Mouse (Mus musculus) hindbrain, embryonic 11.5 days (tissue): ENCODE results near the gene Stx8. TPM values are rescaled to one million over a fixed set of nuclear protein-coding genes. Genes with fewer than 3 reads are reported as not detected.

ENCODE experiments used
- ATAC-seq: fragments of 200-750 bp; cut with Nextera tagmentation; 2 replicates; pipeline ENCODE4 v1.8.0; 2017; ENCODE audit warnings: mild to moderate bottlenecking, moderate TSS enrichment, moderate library complexity; ENCODE audit not compliant: low FRiP score
- DNase-seq: peaks from one replicate; pipeline ENCODE4 v3.0.0-alpha.2; 2015; ENCODE audit warnings: low spot score
- H3K27ac ChIP-seq: fragments of 300-500 bp; sonication (generic); 2 replicates; pipeline ENCODE4 v1.5.1; 2014; ENCODE audit warnings: mild to moderate bottlenecking, low read depth, low read length
- H3K27me3 ChIP-seq: fragments of 300-500 bp; sonication (generic); 2 replicates; pipeline ENCODE4 v1.6.1; 2014; ENCODE audit warnings: mild to moderate bottlenecking, low read length, moderate library complexity, mixed read lengths; ENCODE audit not compliant: control insufficient read depth, insufficient read depth
- H3K36me3 ChIP-seq: fragments of 300-500 bp; sonication (generic); 2 replicates; pipeline ENCODE4 v1.6.1; 2014; ENCODE audit warnings: mild to moderate bottlenecking, low read length, moderate library complexity, mixed read lengths; ENCODE audit not compliant: control insufficient read depth, insufficient read depth
- H3K4me1 ChIP-seq: fragments of 300-500 bp; sonication (generic); replicated peaks from 2 replicates; pipeline ENCODE4 v1.6.1; 2014; ENCODE audit warnings: low read length, mixed read lengths; ENCODE audit not compliant: control insufficient read depth, insufficient read depth
- H3K4me2 ChIP-seq: fragments of 300-500 bp; sonication (generic); replicated peaks from 2 replicates; pipeline ENCODE4 v1.6.1; 2014; ENCODE audit warnings: mild to moderate bottlenecking, low read depth, low read length
- H3K4me3 ChIP-seq: fragments of 300-500 bp; sonication (generic); 2 replicates; pipeline ENCODE4 v1.5.1; 2014; ENCODE audit warnings: low read depth, low read length
- H3K9ac ChIP-seq: fragments of 300-500 bp; sonication (generic); 2 replicates; pipeline ENCODE4 v1.6.1; 2014; ENCODE audit warnings: low read depth, low read length
- H3K9me3 ChIP-seq: fragments of 300-500 bp; sonication (generic); 2 replicates; pipeline ENCODE4 v1.6.1; 2016; ENCODE audit warnings: low read length; ENCODE audit not compliant: control insufficient read depth
- WGBS: fragments of 180-500 bp; shearing (Covaris S2); extraction: QIAGEN DNeasy Blood & Tissue Kit; methylation state at CpG from one replicate; pipeline ENCODE4 v1.1.7; 2014; 5-methylcytosine and 5-hydroxymethylcytosine counted together
- polyA plus RNA-seq: library from polyadenylated mRNA; unstranded; fragments of >200 nt; fragmentation: Nextera tagmentation; extraction: Ambion mirVana; gene quantifications from 2 replicates; pipeline ENCODE4 v1.2.1, GENCODE M21; 2014

Stx8 gene
- polyA plus RNA-seq, 1 experiment from 2014 or later: 63.0 TPM

DNA sequence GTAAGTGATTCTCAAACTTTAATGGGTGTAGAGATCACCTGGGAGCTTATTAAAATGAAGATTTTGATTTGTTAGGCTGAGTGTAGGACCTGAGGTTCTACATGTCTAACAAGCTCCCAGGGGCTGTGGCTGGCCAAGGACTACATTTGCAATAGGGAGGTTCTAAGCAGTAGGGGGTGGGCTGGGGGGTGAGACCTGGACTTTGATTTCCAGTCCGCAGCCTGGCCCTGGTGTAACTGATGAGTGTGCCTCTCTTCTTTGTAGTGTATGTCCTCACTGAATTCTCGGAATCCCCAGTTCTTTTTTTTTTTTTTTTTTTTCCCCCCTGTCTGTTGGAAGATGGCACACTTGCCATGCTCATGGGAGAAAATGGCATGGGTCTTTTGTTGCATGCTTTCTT is 109.3 kb downstream of the Stx8 start:
- no peak for ATAC-seq
- Histone ChIP-seq H3K4me2 (no peak overlapping the region), H3K9me3 (no peaks in the 10 kb centered on the region), H3K4me1 (no peaks in the 10 kb centered on the region), H3K4me3 (no peak overlapping the region), H3K36me3 (no peaks in the 10 kb centered on the region), H3K9ac (no peak overlapping the region), H3K27ac (no peak overlapping the region), H3K27me3 (no peaks in the 10 kb centered on the region)
- DNase-seq: no peak
- 65% methylated on average over 2 of the region's 2 CpGs for WGBS

DNA sequence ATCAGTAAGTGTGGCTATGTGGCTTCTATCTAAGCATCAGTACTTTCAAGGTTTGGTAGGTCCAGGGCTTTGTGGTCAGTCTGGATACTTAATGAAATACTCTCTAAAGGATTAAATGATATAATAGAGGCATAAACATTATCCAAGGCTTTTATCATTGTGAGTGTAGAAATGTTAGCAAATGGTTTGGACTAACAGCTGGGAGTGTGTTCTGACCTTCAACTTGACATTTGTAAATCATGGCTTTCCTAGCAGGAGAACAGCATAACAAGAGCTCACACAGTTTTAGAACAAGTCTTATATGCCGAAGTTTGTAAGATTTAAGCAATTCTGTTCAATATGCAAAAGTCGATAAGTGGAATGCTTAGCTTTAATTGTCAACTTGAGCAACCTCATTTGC is 113.8 kb downstream of the Stx8 start:
- H3K9ac ChIP-seq: no peak overlapping the region
- ATAC-seq (no peak), DNase-seq (no peak)
- no peak overlapping the region for H3K4me2 ChIP-seq
- H3K27ac ChIP-seq: no peak overlapping the region
- WGBS: 98% methylated on average over 2 of the region's 2 CpGs
- no peaks in the 10 kb centered on the region for H3K9me3 ChIP-seq
- no peaks in the 10 kb centered on the region for H3K27me3 ChIP-seq
- no peaks in the 10 kb centered on the region for H3K36me3 ChIP-seq
- H3K4me1 ChIP-seq: no peaks in the 10 kb centered on the region
- H3K4me3 ChIP-seq: no peak overlapping the region

DNA sequence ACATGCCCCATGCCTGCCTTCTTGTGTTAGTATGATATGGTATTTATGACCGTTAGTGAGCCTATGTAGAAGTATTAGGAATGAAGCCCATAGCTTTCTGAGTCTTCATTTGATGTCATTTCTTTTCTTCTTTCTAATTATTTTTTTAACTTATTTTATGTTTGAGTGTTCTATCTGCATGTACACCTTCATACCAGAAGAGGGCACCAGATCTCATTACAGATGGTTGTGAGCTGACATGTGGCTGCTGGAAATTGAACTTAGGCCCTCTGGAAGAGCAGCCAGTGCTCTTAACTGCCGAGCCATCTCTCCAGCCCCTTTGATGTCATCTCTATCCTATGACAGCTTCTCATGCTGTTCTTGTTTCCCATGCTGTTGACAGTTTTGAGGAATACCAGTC is 115.0 kb downstream of the Stx8 start:
- no peak for ATAC-seq
- H3K9me3 ChIP-seq: no peaks in the 10 kb centered on the region
- H3K4me1 ChIP-seq: no peaks in the 10 kb centered on the region
- H3K4me3 ChIP-seq: no peak overlapping the region
- no peaks in the 10 kb centered on the region for H3K27me3 ChIP-seq
- H3K4me2 ChIP-seq: no peak overlapping the region
- no peak overlapping the region for H3K27ac ChIP-seq
- WGBS: 92% methylated on average over 2 of the region's 2 CpGs
- no peak for DNase-seq
- H3K9ac ChIP-seq: no peak overlapping the region
- no peaks in the 10 kb centered on the region for H3K36me3 ChIP-seq

DNA sequence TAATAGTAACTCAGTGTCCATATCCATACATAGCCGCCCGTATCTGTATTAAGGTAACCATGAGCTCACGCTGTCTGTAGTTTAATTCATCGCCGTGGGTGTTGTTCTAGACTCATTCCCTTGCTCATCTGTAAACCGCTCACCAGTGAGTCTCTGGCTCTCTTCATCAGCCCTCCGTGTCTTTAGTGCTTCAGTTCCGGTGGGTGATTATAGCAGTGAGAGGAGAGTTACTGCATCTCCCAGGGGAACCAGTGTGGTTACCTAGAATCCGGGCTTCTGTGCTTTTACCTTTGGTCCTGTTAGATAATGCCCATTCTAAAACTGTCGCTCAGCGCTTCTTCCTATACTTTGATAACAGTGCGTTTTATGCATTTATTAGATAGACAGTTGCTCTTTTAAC is 116.8 kb downstream of the Stx8 start:
- no peaks in the 10 kb centered on the region for H3K9me3 ChIP-seq
- H3K9ac ChIP-seq: no peak overlapping the region
- H3K4me2 ChIP-seq: no peak overlapping the region
- DNase-seq: no peak
- H3K4me1 ChIP-seq: no peaks in the 10 kb centered on the region
- no peaks in the 10 kb centered on the region for H3K27me3 ChIP-seq
- ATAC-seq: no peak
- WGBS: 89% methylated on average over 12 of the region's 12 CpGs
- no peak overlapping the region for H3K4me3 ChIP-seq
- H3K36me3 ChIP-seq: no peaks in the 10 kb centered on the region
- H3K27ac ChIP-seq: no peak overlapping the region

DNA sequence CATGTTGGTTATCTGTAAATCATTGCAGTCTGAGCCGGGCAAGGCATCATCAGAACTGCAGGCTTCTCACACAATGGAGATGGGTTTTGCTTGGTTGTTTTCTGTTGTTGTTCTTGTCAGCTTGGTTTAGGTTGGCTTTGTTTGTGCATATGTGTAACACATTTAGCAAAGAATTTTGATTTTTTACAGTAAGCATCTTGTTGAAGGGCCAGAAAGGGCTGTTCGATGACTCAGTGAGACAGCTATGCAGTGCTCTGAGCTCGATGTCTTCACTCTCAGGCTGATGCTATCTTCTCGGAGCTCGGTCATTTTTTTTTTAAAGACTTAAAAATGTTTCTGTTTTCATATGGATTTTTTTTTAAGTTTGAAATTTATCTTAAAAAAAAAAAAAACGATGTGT is 117.6 kb downstream of the Stx8 start:
- ATAC-seq (no peak), DNase-seq (no peak)
- no peaks in the 10 kb centered on the region for H3K4me1 ChIP-seq
- H3K27me3 ChIP-seq: no peaks in the 10 kb centered on the region
- 91% methylated on average over 6 of the region's 6 CpGs for WGBS
- no peak overlapping the region for H3K9ac ChIP-seq
- no peaks in the 10 kb centered on the region for H3K36me3 ChIP-seq
- no peak overlapping the region for H3K4me3 ChIP-seq
- H3K27ac ChIP-seq: no peak overlapping the region
- H3K4me2 ChIP-seq: no peak overlapping the region
- no peaks in the 10 kb centered on the region for H3K9me3 ChIP-seq

DNA sequence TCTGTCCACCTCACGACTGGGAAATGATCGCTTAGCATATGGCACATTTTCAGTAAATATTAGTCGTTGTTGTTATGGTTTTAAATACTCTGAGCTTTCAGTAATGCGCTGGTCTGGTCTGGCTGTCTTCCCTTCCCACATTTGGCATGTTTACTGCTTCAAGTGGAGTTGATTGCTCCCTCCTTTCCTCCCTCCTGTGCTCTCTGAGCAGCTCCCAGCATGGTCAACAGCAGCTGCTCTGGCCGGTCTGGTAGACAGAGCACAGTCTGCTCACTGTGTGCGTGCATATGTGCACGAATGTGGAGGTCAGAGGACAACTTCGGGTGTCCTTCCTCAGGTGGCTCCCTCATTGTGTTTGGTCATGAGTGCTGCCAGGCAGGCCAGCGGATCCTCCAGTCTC is 120.2 kb downstream of the Stx8 start:
- no peaks in the 10 kb centered on the region for H3K36me3 ChIP-seq
- no peaks in the 10 kb centered on the region for H3K4me1 ChIP-seq
- no peak overlapping the region for H3K4me3 ChIP-seq
- no peak overlapping the region for H3K9ac ChIP-seq
- no peaks in the 10 kb centered on the region for H3K9me3 ChIP-seq
- H3K27ac ChIP-seq: no peak overlapping the region
- 81% methylated on average over 9 of the region's 9 CpGs for WGBS
- no peak overlapping the region for H3K4me2 ChIP-seq
- ATAC-seq (no peak), DNase-seq (no peak)
- H3K27me3 ChIP-seq: no peaks in the 10 kb centered on the region

DNA sequence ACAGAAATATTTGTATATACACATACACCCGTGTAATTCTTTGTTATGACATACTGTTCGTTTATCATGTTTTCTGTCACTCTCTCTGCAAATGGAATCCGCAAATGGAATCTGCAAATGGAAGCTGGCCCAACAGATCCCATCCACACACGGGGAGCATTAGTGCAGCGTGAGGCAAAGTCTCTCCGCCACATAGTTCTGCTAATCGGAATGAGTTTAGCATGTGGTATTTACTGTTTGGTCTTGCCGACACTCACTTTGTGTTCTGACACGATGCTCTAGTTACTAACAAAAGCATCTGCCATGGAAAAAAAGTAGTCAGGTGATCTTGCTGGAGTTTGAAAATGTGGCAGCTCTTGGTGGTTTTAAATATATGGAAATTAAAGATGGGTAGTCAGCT is 123.4 kb downstream of the Stx8 start:
- WGBS: 76% methylated on average over 9 of the region's 9 CpGs
- Histone ChIP-seq H3K27me3 (no peaks in the 10 kb centered on the region), H3K27ac (no peak overlapping the region), H3K36me3 (no peaks in the 10 kb centered on the region), H3K4me3 (no peak overlapping the region), H3K4me2 (no peak overlapping the region), H3K9me3 (no peaks in the 10 kb centered on the region), H3K4me1 (0 out of 2 replicates have a peak, but pooled peaks cover 2% of the 10 kb centered on the region), H3K9ac (no peak overlapping the region)
- ATAC-seq (no peak), DNase-seq (no peak)

DNA sequence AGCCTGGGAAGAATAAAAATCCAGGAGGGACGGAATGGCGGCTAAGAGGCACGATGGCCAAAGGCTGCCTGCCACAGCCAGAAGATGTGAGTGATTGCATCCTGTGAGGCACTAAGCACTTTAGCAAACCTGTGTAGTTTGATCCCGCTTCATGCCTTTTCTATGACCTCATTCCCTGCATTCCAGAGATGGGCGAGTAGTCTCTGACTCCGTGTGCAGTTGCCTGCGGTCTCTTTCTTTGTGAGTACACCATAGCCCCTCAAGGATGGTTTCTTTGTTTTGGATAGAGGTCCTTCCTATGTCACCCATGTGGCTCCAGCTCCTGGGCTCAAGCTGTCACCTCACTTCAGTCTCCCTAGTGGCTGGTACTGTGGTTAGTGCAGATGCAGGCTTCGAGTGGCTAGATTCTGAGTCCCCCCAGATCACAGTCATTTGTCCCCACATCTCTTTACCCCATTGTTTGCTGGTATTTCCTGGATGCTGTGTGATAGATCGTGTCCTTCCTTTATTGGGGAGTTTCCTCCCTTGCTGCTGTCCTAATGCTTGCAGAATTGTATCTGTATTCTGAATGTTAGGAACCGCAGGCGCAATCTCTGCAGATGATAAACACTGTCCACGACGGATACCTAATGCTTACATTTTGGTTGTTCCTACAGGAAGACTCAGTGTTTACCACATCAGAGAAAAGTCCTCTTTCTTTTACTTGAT is 124.0 kb downstream of the Stx8 start:
- Histone ChIP-seq H3K4me3 (no peak overlapping the region), H3K9me3 (no peaks in the 10 kb centered on the region), H3K27me3 (no peaks in the 10 kb centered on the region), H3K4me2 (no peak overlapping the region), H3K9ac (no peak overlapping the region), H3K27ac (no peak overlapping the region), H3K36me3 (no peaks in the 10 kb centered on the region), H3K4me1 (0 out of 2 replicates have a peak, but pooled peaks cover 2% of the 10 kb centered on the region)
- WGBS: 61% methylated on average over 13 of the region's 13 CpGs
- ATAC-seq (no peak), DNase-seq (peak; percentile 22)

DNA sequence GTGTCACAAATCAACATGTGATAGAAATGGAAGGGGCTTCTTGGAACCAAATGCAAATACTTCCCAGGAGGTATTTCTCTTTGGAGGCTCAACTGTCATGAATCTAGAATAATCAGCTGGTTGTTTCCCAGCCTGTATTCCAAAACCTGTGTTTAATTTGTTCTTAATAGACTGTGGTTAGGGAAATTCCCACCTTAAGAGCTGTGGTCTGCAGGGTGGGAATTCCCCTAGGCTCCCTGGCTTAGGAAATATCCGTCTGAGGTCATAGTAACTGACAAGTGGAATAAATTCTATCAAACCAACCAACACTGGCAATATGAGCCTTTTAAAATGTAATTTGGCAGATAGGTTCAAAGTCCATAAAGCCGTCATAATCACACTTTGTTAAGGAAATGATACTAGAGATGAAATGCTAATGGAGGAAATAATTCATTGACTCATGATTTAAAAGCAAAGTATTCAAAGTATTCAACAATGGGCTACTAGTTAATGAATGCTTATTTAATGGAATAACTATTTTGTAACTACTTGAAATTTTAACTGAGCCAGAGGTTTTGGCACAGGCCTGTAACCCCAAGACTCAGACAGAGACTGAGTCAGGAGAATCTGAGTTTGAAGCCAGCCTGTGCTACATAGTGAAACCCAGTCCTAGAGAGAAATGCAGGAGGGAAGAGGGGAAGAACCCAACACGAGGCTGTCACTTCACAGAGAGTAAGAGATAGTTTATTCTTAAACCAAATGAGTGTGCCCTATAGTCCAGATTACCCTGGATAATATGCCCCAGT is 126.2 kb downstream of the Stx8 start:
- ATAC-seq (no peak), DNase-seq (no peak)
- H3K4me1 ChIP-seq: 0 out of 2 replicates have a peak, but pooled peaks cover 2% of the 10 kb centered on the region
- WGBS: 66% methylated on average over 3 of the region's 3 CpGs
- H3K9me3 ChIP-seq: no peaks in the 10 kb centered on the region
- H3K36me3 ChIP-seq: no peaks in the 10 kb centered on the region
- H3K4me3 ChIP-seq: no peak overlapping the region
- no peaks in the 10 kb centered on the region for H3K27me3 ChIP-seq
- H3K4me2 ChIP-seq: no peak overlapping the region
- no peak overlapping the region for H3K27ac ChIP-seq
- no peak overlapping the region for H3K9ac ChIP-seq
